Mouse (Mus musculus) embryonic facial prominence, embryonic 13.5 days (tissue): ENCODE data around the gene Hoxb4. TPM values are rescaled to one million over a fixed set of nuclear protein-coding genes. Genes with fewer than 3 reads are reported as not detected.

Experiments used
- ATAC-seq: fragments of 200-750 bp; cut with Nextera tagmentation; 2 replicates; pipeline ENCODE4 v1.8.0; 2017; ENCODE audit warnings: low read depth; ENCODE audit not compliant: insufficient number of reproducible peaks, insufficient read depth, low FRiP score, low TSS enrichment
- H3K27ac ChIP-seq: fragments of 300-500 bp; sonication (generic); 2 replicates; pipeline ENCODE4 v1.5.1; 2015; ENCODE audit warnings: moderate library complexity, mild to moderate bottlenecking, inconsistent platforms
- H3K27me3 ChIP-seq: fragments of 300-500 bp; sonication (generic); 2 replicates; pipeline ENCODE4 v1.6.1; 2015; ENCODE audit warnings: mild to moderate bottlenecking, inconsistent platforms
- H3K36me3 ChIP-seq: fragments of 300-500 bp; sonication (generic); 2 replicates; pipeline ENCODE4 v1.6.1; 2015; ENCODE audit warnings: mild to moderate bottlenecking, inconsistent platforms
- H3K4me1 ChIP-seq: fragments of 300-500 bp; sonication (generic); 2 replicates; pipeline ENCODE4 v1.6.1; 2015; ENCODE audit warnings: inconsistent platforms
- H3K4me2 ChIP-seq: fragments of 300-500 bp; sonication (generic); 2 replicates; pipeline ENCODE4 v1.6.1; 2015; ENCODE audit warnings: moderate library complexity, mild to moderate bottlenecking, inconsistent platforms
- H3K4me3 ChIP-seq: fragments of 300-500 bp; sonication (generic); 2 replicates; pipeline ENCODE4 v1.5.1; 2015; ENCODE audit warnings: mild to moderate bottlenecking, inconsistent platforms
- H3K9ac ChIP-seq: fragments of 300-500 bp; sonication (generic); 2 replicates; pipeline ENCODE4 v1.6.1; 2015; ENCODE audit warnings: mild to moderate bottlenecking, inconsistent platforms
- H3K9me3 ChIP-seq: fragments of 300-500 bp; sonication (generic); 2 replicates; pipeline ENCODE4 v1.6.1; 2016; ENCODE audit warnings: inconsistent platforms
- WGBS: fragments of 180-500 bp; shearing (Covaris S2); methylation state at CpG from one replicate; pipeline ENCODE4 v1.1.7; 2015; ENCODE audit warnings: mixed read lengths; 5-methylcytosine and 5-hydroxymethylcytosine counted together
- polyA plus RNA-seq: library from polyadenylated mRNA; unstranded; fragments of >200 nt; fragmentation: Nextera tagmentation; extraction: Ambion mirVana; gene quantifications from 2 replicates; pipeline ENCODE4 v1.2.1, GENCODE M21; 2015

The Hoxb4 gene
- polyA plus RNA-seq, 1 experiment from 2014 or later = 0.13 TPM

GRCm38 (mm10) chr11:96321846-96322245 lies 3.8 kb downstream of the Hoxb4 start:
- no peaks in the 10 kb centered on the region for H3K36me3 ChIP-seq
- H3K9me3 ChIP-seq = no peaks in the 10 kb centered on the region
- H3K4me1 ChIP-seq = peaks cover 4% of the 10 kb centered on the region; the same call in 1 of the 2 replicates
- no peak overlapping the region for H3K27ac ChIP-seq
- H3K27me3 ChIP-seq = peaks cover 100% of the 10 kb centered on the region
- H3K9ac ChIP-seq = no peak overlapping the region
- H3K4me2 ChIP-seq = no peak overlapping the region
- no peak overlapping the region for H3K4me3 ChIP-seq
- no peak for ATAC-seq
- 4% methylated on average over 5 of the region's 5 CpGs for WGBS

GRCm38 (mm10) chr11:96322738-96323137 lies 4.7 kb downstream of the Hoxb4 start:
- no peak overlapping the region for H3K4me3 ChIP-seq
- H3K4me2 ChIP-seq = no peak overlapping the region
- ATAC-seq = no peak
- H3K36me3 ChIP-seq = no peaks in the 10 kb centered on the region
- peaks cover 4% of the 10 kb centered on the region; the same call in 1 of the 2 replicates for H3K4me1 ChIP-seq
- H3K9me3 ChIP-seq = no peaks in the 10 kb centered on the region
- WGBS = 6% methylated on average over 6 of the region's 6 CpGs
- H3K27ac ChIP-seq = no peak overlapping the region
- H3K9ac ChIP-seq = no peak overlapping the region
- H3K27me3 ChIP-seq = peaks cover 100% of the 10 kb centered on the region

- no peak for ATAC-seq
- peaks cover 100% of the 10 kb centered on the region for H3K27me3 ChIP-seq
- H3K9me3 ChIP-seq = no peaks in the 10 kb centered on the region
- no peak within 1 kb of the TSS for H3K4me2 ChIP-seq
- H3K4me3 ChIP-seq = no peak within 1 kb of the TSS
- 3% methylated on average over 10 of the region's 10 CpGs for WGBS
- H3K27ac ChIP-seq = no peak within 1 kb of the TSS
- H3K9ac ChIP-seq = no peak within 1 kb of the TSS
- peaks cover 4% of the 10 kb centered on the region; the same call in 1 of the 2 replicates for H3K4me1 ChIP-seq
- no peaks in the 10 kb centered on the region for H3K36me3 ChIP-seq
Measured at GRCm38 (mm10) chr11:96323154-96323553, 5.1 kb downstream of the Hoxb4 start, which contains the start of gene Hoxb3. TSS of gene Hoxb3 (plus strand) at chr11:96323326.

GRCm38 (mm10) chr11:96324125-96324524 lies 6.1 kb downstream of the Hoxb4 start:
- H3K9ac ChIP-seq = no peak overlapping the region
- under 1% methylated on average over 5 of the region's 5 CpGs for WGBS

GRCm38 (mm10) chr11:96324965-96325364 lies 6.9 kb downstream of the Hoxb4 start:
- ATAC-seq = no peak
- 2% methylated on average over 8 of the region's 8 CpGs for WGBS
- H3K9ac ChIP-seq = no peak overlapping the region

More at GRCm38 (mm10) chr11:96324125-96324524, 6.1 kb downstream of the Hoxb4 start:
- H3K4me2 ChIP-seq = no peak overlapping the region
- H3K4me3 ChIP-seq = no peak overlapping the region
- peaks cover 100% of the 10 kb centered on the region for H3K27me3 ChIP-seq
- no peak overlapping the region for H3K27ac ChIP-seq
- H3K9me3 ChIP-seq = no peaks in the 10 kb centered on the region
- no peaks in the 10 kb centered on the region for H3K36me3 ChIP-seq
- no peaks in the 10 kb centered on the region for H3K4me1 ChIP-seq
- ATAC-seq = no peak

GRCm38 (mm10) chr11:96325747-96326212 lies 7.7 kb downstream of the Hoxb4 start:
- no peaks in the 10 kb centered on the region for H3K9me3 ChIP-seq
- WGBS = 3% methylated on average over 22 of the region's 22 CpGs
- H3K27ac ChIP-seq = no peak overlapping the region
- no peak overlapping the region for H3K4me2 ChIP-seq
- peaks cover 100% of the 10 kb centered on the region for H3K27me3 ChIP-seq
- ATAC-seq = no peak
- no peak overlapping the region for H3K4me3 ChIP-seq
- H3K4me1 ChIP-seq = no peaks in the 10 kb centered on the region
- H3K36me3 ChIP-seq = no peaks in the 10 kb centered on the region
- no peak overlapping the region for H3K9ac ChIP-seq

More at GRCm38 (mm10) chr11:96324965-96325364, 6.9 kb downstream of the Hoxb4 start:
- H3K4me2 ChIP-seq = no peak overlapping the region
- H3K27me3 ChIP-seq = peaks cover 100% of the 10 kb centered on the region
- H3K4me1 ChIP-seq = no peaks in the 10 kb centered on the region
- H3K27ac ChIP-seq = no peak overlapping the region
- H3K36me3 ChIP-seq = no peaks in the 10 kb centered on the region
- no peaks in the 10 kb centered on the region for H3K9me3 ChIP-seq
- H3K4me3 ChIP-seq = no peak overlapping the region

GRCm38 (mm10) chr11:96326705-96327104 lies 8.6 kb downstream of the Hoxb4 start:
- Histone ChIP-seq H3K27ac (no peak overlapping the region), H3K9me3 (no peaks in the 10 kb centered on the region), H3K27me3 (peaks cover 100% of the 10 kb centered on the region), H3K4me1 (no peaks in the 10 kb centered on the region), H3K4me3 (no peak overlapping the region), H3K4me2 (no peak overlapping the region), H3K36me3 (no peaks in the 10 kb centered on the region), H3K9ac (no peak overlapping the region)
- no peak for ATAC-seq
- under 1% methylated on average over 12 of the region's 12 CpGs for WGBS

GRCm38 (mm10) chr11:96327122-96327521 lies 9.1 kb downstream of the Hoxb4 start:
- no peaks in the 10 kb centered on the region for H3K36me3 ChIP-seq
- 3% methylated on average over 7 of the region's 7 CpGs for WGBS
- ATAC-seq = no peak
- H3K27ac ChIP-seq = no peak overlapping the region
- no peak overlapping the region for H3K4me3 ChIP-seq
- H3K4me2 ChIP-seq = no peak overlapping the region
- no peak overlapping the region for H3K9ac ChIP-seq
- peaks cover 100% of the 10 kb centered on the region for H3K27me3 ChIP-seq
- no peaks in the 10 kb centered on the region for H3K4me1 ChIP-seq
- H3K9me3 ChIP-seq = no peaks in the 10 kb centered on the region

- Histone ChIP-seq H3K4me3 (no peak overlapping the region), H3K9me3 (no peaks in the 10 kb centered on the region), H3K4me2 (no peak overlapping the region), H3K27ac (no peak overlapping the region), H3K36me3 (no peaks in the 10 kb centered on the region), H3K27me3 (peaks cover 100% of the 10 kb centered on the region), H3K9ac (no peak overlapping the region), H3K4me1 (peaks cover 3% of the 10 kb centered on the region)
- 3% methylated on average over 5 of the region's 5 CpGs for WGBS
- no peak for ATAC-seq
Measured at GRCm38 (mm10) chr11:96327750-96328149, 9.7 kb downstream of the Hoxb4 start.

- no peak overlapping the region for H3K4me2 ChIP-seq
- no peak overlapping the region for H3K4me3 ChIP-seq
Measured at GRCm38 (mm10) chr11:96328605-96329004, 10.5 kb downstream of the Hoxb4 start.

GRCm38 (mm10) chr11:96332105-96332504 lies 14.0 kb downstream of the Hoxb4 start:
- H3K9ac ChIP-seq = no peak overlapping the region
- no peak overlapping the region for H3K27ac ChIP-seq
- peaks cover 7% of the 10 kb centered on the region for H3K4me1 ChIP-seq
- H3K27me3 ChIP-seq = peaks cover 100% of the 10 kb centered on the region
- no peaks in the 10 kb centered on the region for H3K9me3 ChIP-seq
- H3K4me2 ChIP-seq = no peak overlapping the region
- no peak overlapping the region; the same call in 1 of the 2 replicates for H3K4me3 ChIP-seq
- no peaks in the 10 kb centered on the region for H3K36me3 ChIP-seq
- under 1% methylated on average over 8 of the region's 8 CpGs for WGBS
- ATAC-seq = no peak

More at GRCm38 (mm10) chr11:96328605-96329004, 10.5 kb downstream of the Hoxb4 start:
- H3K27ac ChIP-seq = no peak overlapping the region
- ATAC-seq = no peak
- peaks cover 7% of the 10 kb centered on the region for H3K4me1 ChIP-seq
- H3K36me3 ChIP-seq = no peaks in the 10 kb centered on the region
- no peaks in the 10 kb centered on the region for H3K9me3 ChIP-seq
- 4% methylated on average over 8 of the region's 8 CpGs for WGBS
- H3K9ac ChIP-seq = no peak overlapping the region
- peaks cover 100% of the 10 kb centered on the region for H3K27me3 ChIP-seq

- Histone ChIP-seq H3K4me2 (peak overlapping the region; percentile 49), H3K27ac (no peak overlapping the region), H3K4me1 (peaks cover 7% of the 10 kb centered on the region), H3K36me3 (no peaks in the 10 kb centered on the region), H3K9ac (no peak overlapping the region), H3K27me3 (peaks cover 100% of the 10 kb centered on the region), H3K4me3 (peak overlapping the region; percentile 23), H3K9me3 (no peaks in the 10 kb centered on the region)
- no peak for ATAC-seq
- WGBS = under 1% methylated on average over 35 of the region's 35 CpGs
Measured at GRCm38 (mm10) chr11:96332618-96333032, 14.6 kb downstream of the Hoxb4 start.
